2 mouse cellular contexts compared by ENCODE assay signal in genomic region chr11:17159738-17160241, GRCm38 (mm10).
TF ChIP-seq lines count a peak whose summit lies in the region.

No protein-coding gene starts in this region.

TF ChIP-seq in C2C12, 6 proteins besides CTCF, POLR2A, EP300 and RAD21 (continued from another document):
- no peak for TF ChIP-seq FOSL1 (IDR thresholded peaks at IDR 0.05; ENCODE audit: insufficient read depth, low read length, poor library complexity, severe bottlenecking)
- no peak for TF ChIP-seq MYOG (IDR thresholded peaks at IDR 0.05; ENCODE audit: control insufficient read depth, extremely low read depth, insufficient read length)
- no peak for TF ChIP-seq USF1 (IDR thresholded peaks at IDR 0.05; ENCODE audit: low read depth)

TF ChIP-seq in myocyte, 11 proteins besides CTCF, POLR2A, EP300 and RAD21 (continued from another document):
- TF ChIP-seq MYOG (IDR thresholded peaks at IDR 0.05; ENCODE audit: control insufficient read depth in 1 of 3, insufficient read depth in 1 of 3, insufficient read length in 2 of 3, low read depth in 2 of 3) (no peak), MYOD1 (IDR thresholded peaks at IDR 0.05; ENCODE audit: control insufficient read depth in 1 of 3, insufficient read length in 2 of 3, low read depth in 2 of 3) (no peak), REST (IDR thresholded peaks at IDR 0.05; ENCODE audit: insufficient read depth, insufficient read length) (no peak), USF1 (IDR thresholded peaks at IDR 0.05; ENCODE audit: low read depth) (no peak), SRF (IDR thresholded peaks at IDR 0.05; ENCODE audit: control insufficient read depth, insufficient read length, low read depth) (no peak), MAX (IDR thresholded peaks at IDR 0.05; ENCODE audit: low read depth) (no peak), POLR2AphosphoS2 (IDR thresholded peaks at IDR 0.05; ENCODE audit: insufficient read length, low read depth) (no peak), CEBPB (IDR thresholded peaks at IDR 0.05; ENCODE audit: insufficient read depth, poor library complexity, severe bottlenecking) (no peak), TCF3 (IDR thresholded peaks at IDR 0.05; ENCODE audit: insufficient read length, low read depth) (no peak)
